Mouse (Mus musculus): Measurements from ENCODE around the gene Frmd7.

- TF ChIP-seq CTCF (IDR thresholded peaks at IDR 0.05; ENCODE audit: insufficient read depth, low read length) (no peak), POLR2A (IDR thresholded peaks at IDR 0.05; ENCODE audit: borderline replicate concordance, extremely low read depth, low read depth, low read length) (no peak)
Observed at GRCm38 (mm10) chrX:50942610-50943009, at the start of gene Frmd7.
